Comparison of ENCODE assay signal across 19 mouse cellular contexts in the genomic region with DNA sequence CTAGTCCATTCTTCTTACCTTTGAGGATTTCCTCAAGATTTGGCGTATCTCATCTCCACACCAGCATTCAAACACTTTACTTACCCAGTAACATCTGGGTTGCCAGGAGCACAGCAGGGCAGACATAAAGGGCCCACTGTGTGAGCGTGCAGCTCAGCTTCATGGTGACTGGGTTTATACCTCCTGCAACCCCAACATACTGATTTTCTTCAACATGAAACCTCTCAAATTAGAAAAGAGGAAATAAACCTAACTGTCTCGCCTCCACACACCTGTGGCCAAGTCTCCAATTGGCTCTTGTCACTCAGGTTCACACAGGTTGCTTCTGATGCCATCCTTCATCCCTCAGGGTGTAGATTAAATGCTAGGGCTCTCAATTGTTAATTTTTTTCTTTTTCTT. TPM values are rescaled to one million over a fixed set of nuclear protein-coding genes. Genes with fewer than 3 reads are reported as not detected.
"Had no signal": no experiment of that assay in that cellular context is flagged by ENCODE, and none has a peak within 500 bp of the region (broad histone marks: within the 10 kb centered on the region; RNA-seq: fewer than 3 reads in every experiment).

Fcrla (minus strand) TSS at position 206 of the 400 bp plus-strand sequence.

- ATAC-seq: midbrain, embryonic 13.5 days had no signal

- H3K27ac ChIP-seq: limb, embryonic 13.5 days; liver, embryonic 15.5 days; lung, embryonic 15.5 days; midbrain, embryonic 13.5 days; neural tube, embryonic 12.5 days had no signal

- H3K4me2 ChIP-seq: limb, embryonic 13.5 days; liver, embryonic 15.5 days; lung, embryonic 15.5 days; midbrain, embryonic 13.5 days; neural tube, embryonic 12.5 days had no signal

- H3K4me3 ChIP-seq: limb, embryonic 13.5 days; liver, embryonic 15.5 days; lung, embryonic 15.5 days; midbrain, embryonic 13.5 days; neural tube, embryonic 12.5 days had no signal

- H3K4me1 ChIP-seq: limb, embryonic 13.5 days; lung, embryonic 15.5 days; midbrain, embryonic 13.5 days; neural tube, embryonic 12.5 days had no signal

- DNase-seq: kidney, adult 18-20 months; kidney, postnatal 10 days; kidney, postnatal 4 days; left cerebral cortex, postnatal 4 days; lung, postnatal 14 days; retina, postnatal 1 day; right cerebral cortex, postnatal 4 days; thymus, adult 18-20 months; thymus, postnatal 36 days had no signal

- H3K27me3 ChIP-seq: limb, embryonic 13.5 days; liver, embryonic 15.5 days; lung, embryonic 15.5 days; midbrain, embryonic 13.5 days; neural tube, embryonic 12.5 days had no signal

- H3K9ac ChIP-seq: limb, embryonic 13.5 days; liver, embryonic 15.5 days; lung, embryonic 15.5 days; midbrain, embryonic 13.5 days; neural tube, embryonic 12.5 days had no signal

- H3K9me3 ChIP-seq: limb, embryonic 13.5 days; liver, embryonic 15.5 days; lung, embryonic 15.5 days; midbrain, embryonic 13.5 days; neural tube, embryonic 12.5 days had no signal

- H3K36me3 ChIP-seq: limb, embryonic 13.5 days; liver, embryonic 15.5 days; lung, embryonic 15.5 days; midbrain, embryonic 13.5 days; neural tube, embryonic 12.5 days had no signal

RNA-seq across cellular contexts. Expression of gene Fcrla, which starts in this region (rescaled TPM):
- total RNA-seq: layer of hippocampus, adult 8-10 months; left cerebral cortex, adult 18-20 months; left cerebral cortex, postnatal 10 days; left cerebral cortex, postnatal 4 days had no signal
- polyA plus RNA-seq: intestine, embryonic 14.5 days; kidney, embryonic 14.5 days; limb, embryonic 13.5 days; midbrain, embryonic 13.5 days; neural tube, embryonic 12.5 days had no signal
